Mouse (Mus musculus): ENCODE data around the gene Olfr1214.
"Not testable (repeated sequence)": the region's sequence is repeated elsewhere in the genome, so short reads cannot be mapped to it uniquely, and the experiment has no call there.

Gene Olfr1214

DNA sequence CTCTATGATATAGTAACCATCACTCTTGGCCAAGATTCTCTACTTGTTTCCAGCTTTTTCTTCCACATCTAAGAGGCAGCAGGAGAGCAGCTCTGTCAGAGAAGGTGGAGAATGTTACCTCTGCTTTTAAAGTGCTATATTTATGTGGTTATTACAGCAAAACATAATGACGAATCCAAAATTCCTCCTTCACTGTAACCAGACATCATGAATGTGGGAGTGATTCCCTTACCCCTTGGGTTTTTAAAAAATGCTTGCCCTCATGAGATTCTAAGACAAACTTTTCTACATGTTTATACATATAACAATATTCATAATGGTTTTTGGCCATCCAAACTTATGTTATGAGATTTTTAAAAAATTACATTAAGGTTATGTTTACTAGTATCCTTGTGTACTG lies at the start of gene Olfr1214:
TSS of gene Olfr1214 (minus strand) at position 101 of the 400 bp plus-strand sequence.
- DNase-seq (ENCODE audit: low spot score): no peak

DNA sequence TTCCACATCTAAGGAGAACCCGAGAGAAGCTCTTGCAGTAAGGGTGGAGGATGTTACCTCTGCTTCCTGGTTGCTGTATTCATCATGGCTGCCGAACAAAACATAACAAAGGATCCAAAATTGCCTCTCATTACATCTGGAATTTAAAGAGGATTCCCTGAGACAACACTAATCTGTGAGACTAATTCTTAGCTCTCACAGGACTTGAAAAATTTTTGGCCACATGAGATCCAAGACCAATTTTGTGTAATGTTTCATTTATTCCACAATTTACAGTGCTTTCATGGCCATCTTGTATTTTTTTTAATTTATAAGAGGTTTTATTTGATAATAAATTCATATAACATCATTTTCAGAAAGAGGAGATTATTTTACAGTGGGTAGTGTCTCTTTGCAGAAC lies 39.5 kb upstream of the Olfr1214 start, which contains the start of gene Olfr1217:
TSS of gene Olfr1217 (minus strand) at position 101 of the 400 bp plus-strand sequence.
- DNase-seq (ENCODE audit: low spot score): no peak

- DNase-seq (ENCODE audit: low spot score): not testable (repeated sequence)
These were observed 29.0 kb upstream of the Olfr1214 start for GRCm38 (mm10) chr2:89021436-89021835.

- no peak for DNase-seq (ENCODE audit: low spot score)
These were observed 25.8 kb upstream of the Olfr1214 start, which contains the start of gene Olfr1216 for GRCm38 (mm10) chr2:89018240-89018639. TSS of gene Olfr1216 (minus strand) at chr2:89018340.

GRCm38 (mm10) chr2:89006873-89007272 lies 14.4 kb upstream of the Olfr1214 start, which contains the start of gene Olfr1215:
TSS of gene Olfr1215 (minus strand) at chr2:89006973.
- DNase-seq (ENCODE audit: low spot score): no peak

GRCm38 (mm10) chr2:88980181-88980580 lies 12.3 kb downstream of the Olfr1214 start, which contains the start of gene Gm13762:
TSS of gene Gm13762 (minus strand) at chr2:88980281.
- no peak for DNase-seq (ENCODE audit: low spot score)

GRCm38 (mm10) chr2:88953669-88954068 lies 38.8 kb downstream of the Olfr1214 start, which contains the start of gene Olfr1212:
TSS of gene Olfr1212 (plus strand) at chr2:88953969.
- no peak for DNase-seq (ENCODE audit: low spot score)

- DNase-seq (ENCODE audit: low spot score): no peak
These were observed 54.4 kb downstream of the Olfr1214 start, which contains the start of gene Olfr1211 for GRCm38 (mm10) chr2:88938011-88938410. TSS of gene Olfr1211 (minus strand) at chr2:88938111.
